Mouse (Mus musculus): ENCODE results near the gene G0s2. TPM values are rescaled to one million over a fixed set of nuclear protein-coding genes. Genes with fewer than 3 reads are reported as not detected.

The G0s2 gene
- polyA plus RNA-seq, 1 experiment from 2014 or later: 111 TPM

DNA sequence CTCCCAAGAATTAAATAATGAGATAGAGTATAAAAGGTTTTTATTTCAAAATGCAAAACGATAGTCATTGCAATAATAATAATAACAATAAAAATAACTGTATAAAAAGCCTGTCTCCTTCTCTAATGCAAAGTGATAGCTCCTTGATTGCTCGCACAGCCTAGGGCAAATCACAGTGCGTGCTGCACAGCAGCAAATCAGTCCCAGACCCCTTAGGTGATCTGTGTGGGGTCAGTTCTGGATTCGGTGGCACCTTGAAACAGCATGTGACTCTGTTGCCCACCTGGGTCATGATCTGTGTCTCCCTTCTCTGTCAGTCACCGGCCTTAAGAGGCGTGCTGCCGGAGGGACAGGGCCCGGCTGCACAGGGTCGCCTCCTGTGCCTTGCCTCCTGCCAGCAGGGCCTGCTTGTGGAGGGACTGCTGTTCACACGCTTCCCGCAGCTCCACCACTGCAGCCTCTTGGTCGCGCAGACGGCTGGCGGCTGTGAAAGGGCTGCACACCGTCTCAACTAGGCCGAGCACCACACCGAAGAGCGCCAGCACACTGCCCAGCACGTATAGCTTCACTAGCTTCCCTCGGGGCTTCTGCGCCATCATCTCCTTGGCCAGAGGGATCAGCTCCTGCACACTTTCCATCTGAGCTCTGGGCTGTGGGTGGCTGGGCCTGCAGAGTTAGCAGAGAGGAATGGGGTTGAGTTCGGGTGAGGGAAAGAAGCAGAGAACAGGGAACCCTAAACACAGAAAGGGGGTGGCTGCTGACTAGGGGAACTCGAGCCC, 691 bp downstream of the G0s2 start:
- 9% methylated on average over 24 of the region's 24 CpGs for WGBS

DNA sequence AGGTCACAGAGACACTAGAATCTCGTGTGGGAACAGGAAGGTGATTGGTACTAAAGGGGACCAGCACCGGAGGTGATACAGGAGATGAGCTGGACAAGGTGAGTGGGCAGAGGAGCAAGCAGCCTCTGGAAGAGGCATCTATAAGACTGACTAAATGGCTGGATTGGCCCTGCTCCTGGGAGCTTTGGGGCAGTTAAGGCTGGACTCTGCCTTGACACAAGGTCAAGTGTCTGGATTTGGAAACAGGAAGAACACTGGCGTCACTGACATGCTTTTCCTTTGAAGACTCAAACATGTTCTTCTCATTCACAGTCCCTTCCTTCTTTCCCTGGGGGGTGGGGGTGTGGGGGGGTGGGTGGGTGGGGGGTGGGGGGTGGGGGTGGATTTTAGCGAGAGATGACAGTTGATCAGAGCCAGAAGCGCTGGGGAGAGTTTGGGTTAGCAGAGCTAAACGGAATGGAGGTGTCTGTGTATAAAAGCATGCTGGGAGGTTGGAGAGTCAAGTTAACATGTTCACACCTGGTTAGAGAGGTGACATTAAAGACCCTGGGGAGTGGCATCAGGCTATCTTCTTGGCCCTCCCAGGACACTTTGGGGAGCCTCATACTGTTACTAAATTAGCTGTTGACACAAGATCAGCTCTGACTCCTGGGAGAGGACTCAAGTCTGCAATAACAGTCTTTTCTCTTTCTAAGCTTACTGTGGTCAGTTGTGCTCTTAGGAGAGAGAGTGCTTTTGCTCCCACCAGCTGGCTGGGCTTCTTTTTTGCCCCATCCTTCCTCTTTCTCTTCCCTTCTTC, 1.9 kb downstream of the G0s2 start:
- Histone ChIP-seq H3K27me3 (ENCODE audit: control insufficient read depth, insufficient read depth, low read length) (no peaks in the 10 kb centered on the region), H3K4me1 (ENCODE audit: control insufficient read depth in 2 of 2, insufficient read depth in 2 of 2, low read length in 2 of 2) (peaks cover 7 to 12% of the 10 kb centered on the region in 2 experiments), H3K4me3 (ENCODE audit: control insufficient read depth in 1 of 2, insufficient read depth in 1 of 2, low read depth in 1 of 2, low read length in 2 of 2) (peak overlapping the region; percentile 15 to 57; a peak in 3 of 4 replicates), H3K4me2 (ENCODE audit: low read length) (peak overlapping the region; percentile 86), H3K27ac (replicated peaks in 1 of 2; ENCODE audit: control insufficient read depth in 1 of 2, insufficient read depth in 1 of 2, low read depth in 2 of 2, low read length in 2 of 2) (peak overlapping the region in 1 of 2 experiments; percentile 99; a peak in 2 of 4 replicates), H3K9ac (ENCODE audit: low read length) (peak overlapping the region; percentile 95), H3K36me3 (ENCODE audit: control insufficient read depth, insufficient read depth, low read length) (no peaks in the 10 kb centered on the region), H3K9me3 (ENCODE audit: control insufficient read depth, low read length) (no peaks in the 10 kb centered on the region)
- ATAC-seq (ENCODE audit: insufficient number of reproducible peaks, insufficient read depth, low FRiP score, low read depth): no peak
- 27% methylated on average over 6 of the region's 6 CpGs for WGBS

More for the DNA sequence above, 691 bp downstream of the G0s2 start:
- Histone ChIP-seq H3K36me3 (ENCODE audit: control insufficient read depth, insufficient read depth, low read length) (no peaks in the 10 kb centered on the region), H3K27me3 (ENCODE audit: control insufficient read depth, insufficient read depth, low read length) (no peaks in the 10 kb centered on the region), H3K9ac (ENCODE audit: low read length) (peak overlapping the region; percentile 95), H3K27ac (replicated peaks in 1 of 2; ENCODE audit: control insufficient read depth in 1 of 2, insufficient read depth in 1 of 2, low read depth in 2 of 2, low read length in 2 of 2) (peak overlapping the region; percentile 89 to 99), H3K4me1 (ENCODE audit: control insufficient read depth in 2 of 2, insufficient read depth in 2 of 2, low read length in 2 of 2) (peaks cover 7 to 12% of the 10 kb centered on the region in 2 experiments), H3K9me3 (ENCODE audit: control insufficient read depth, low read length) (no peaks in the 10 kb centered on the region), H3K4me3 (ENCODE audit: control insufficient read depth in 1 of 2, insufficient read depth in 1 of 2, low read depth in 1 of 2, low read length in 2 of 2) (peak overlapping the region; percentile 57 to 58), H3K4me2 (ENCODE audit: low read length) (peak overlapping the region; percentile 86)
- ATAC-seq (ENCODE audit: insufficient number of reproducible peaks, insufficient read depth, low FRiP score, low read depth): peak; percentile 23

- Histone ChIP-seq H3K27me3 (ENCODE audit: control insufficient read depth, insufficient read depth, low read length) (no peaks in the 10 kb centered on the region), H3K4me1 (ENCODE audit: control insufficient read depth in 2 of 2, insufficient read depth in 2 of 2, low read length in 2 of 2) (peaks cover 10 to 21% of the 10 kb centered on the region in 2 experiments), H3K36me3 (ENCODE audit: control insufficient read depth, insufficient read depth, low read length) (no peaks in the 10 kb centered on the region), H3K4me2 (ENCODE audit: low read length) (no peak overlapping the region), H3K9ac (ENCODE audit: low read length) (no peak overlapping the region), H3K4me3 (ENCODE audit: control insufficient read depth in 1 of 2, insufficient read depth in 1 of 2, low read depth in 1 of 2, low read length in 2 of 2) (no peak overlapping the region), H3K27ac (replicated peaks in 1 of 2; ENCODE audit: control insufficient read depth in 1 of 2, insufficient read depth in 1 of 2, low read depth in 2 of 2, low read length in 2 of 2) (no peak overlapping the region), H3K9me3 (ENCODE audit: control insufficient read depth, low read length) (no peaks in the 10 kb centered on the region)
- no peak for ATAC-seq (ENCODE audit: insufficient number of reproducible peaks, insufficient read depth, low FRiP score, low read depth)
Measured at GRCm38 (mm10) chr1:193265734-193266133, 7.3 kb downstream of the G0s2 start.

GRCm38 (mm10) chr1:193263955-193264598, 8.9 kb downstream of the G0s2 start, which contains the start of gene Hsd11b1:
Gene Hsd11b1, minus strand, starts transcription at chr1:193264075.
- Histone ChIP-seq H3K36me3 (ENCODE audit: control insufficient read depth, insufficient read depth, low read length) (no peaks in the 10 kb centered on the region), H3K9me3 (ENCODE audit: control insufficient read depth, low read length) (no peaks in the 10 kb centered on the region), H3K4me2 (ENCODE audit: low read length) (no peak within 1 kb of the TSS), H3K4me1 (ENCODE audit: control insufficient read depth in 2 of 2, insufficient read depth in 2 of 2, low read length in 2 of 2) (peaks cover 10 to 21% of the 10 kb centered on the region in 2 experiments), H3K9ac (ENCODE audit: low read length) (no peak within 1 kb of the TSS), H3K4me3 (ENCODE audit: control insufficient read depth in 1 of 2, insufficient read depth in 1 of 2, low read depth in 1 of 2, low read length in 2 of 2) (no peak within 1 kb of the TSS), H3K27ac (replicated peaks in 1 of 2; ENCODE audit: control insufficient read depth in 1 of 2, insufficient read depth in 1 of 2, low read depth in 2 of 2, low read length in 2 of 2) (0 out of 4 replicates have a peak within 1 kb of the TSS, but pooled peaks of 1 of the 2 experiments have one; percentile 28), H3K27me3 (ENCODE audit: control insufficient read depth, insufficient read depth, low read length) (no peaks in the 10 kb centered on the region)
- no peak for ATAC-seq (ENCODE audit: insufficient number of reproducible peaks, insufficient read depth, low FRiP score, low read depth)
- WGBS: 58% methylated on average over 5 of the region's 5 CpGs

DNA sequence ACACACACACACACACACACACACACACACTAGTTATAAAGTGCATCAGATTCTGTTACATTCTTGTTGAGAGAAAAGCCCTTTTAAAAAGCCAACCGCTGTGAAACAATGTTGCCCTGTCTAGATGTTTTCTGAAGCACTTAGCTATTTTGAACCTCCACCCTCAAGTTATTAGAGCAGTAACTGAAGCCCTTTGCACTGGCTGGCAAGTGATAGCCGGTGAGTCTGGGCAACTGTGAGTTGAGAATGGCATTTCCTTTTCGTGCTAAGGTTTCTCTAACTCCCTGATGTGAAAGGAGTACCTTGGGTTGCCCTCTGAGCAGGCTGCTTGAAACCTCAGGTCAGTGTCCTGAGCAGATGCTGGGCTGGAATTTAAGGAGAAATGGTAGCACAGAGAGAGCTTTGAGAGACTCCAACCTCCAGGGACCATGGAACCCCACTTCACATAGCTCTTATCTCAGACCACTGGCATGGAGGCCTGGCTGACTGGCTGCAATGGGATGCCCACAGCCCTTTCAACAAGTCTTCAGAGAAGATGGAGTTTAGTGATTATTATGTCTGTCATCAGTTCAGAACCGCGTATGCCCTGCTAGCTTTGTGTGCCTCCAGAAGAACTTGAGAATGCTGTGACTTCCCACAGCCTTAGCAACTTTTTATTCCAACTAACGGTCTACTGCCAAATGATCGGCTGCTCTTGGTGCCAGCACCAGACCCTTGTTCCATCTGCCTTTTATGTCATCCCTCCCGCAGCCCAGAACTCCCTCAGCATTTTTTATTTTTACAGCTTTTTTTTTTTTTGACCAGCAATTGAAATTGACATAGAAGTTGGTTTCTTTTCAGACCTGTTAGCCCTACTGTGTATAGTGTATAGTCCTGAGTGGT, 9.8 kb downstream of the G0s2 start:
- no peaks in the 10 kb centered on the region for H3K27me3 ChIP-seq (ENCODE audit: control insufficient read depth, insufficient read depth, low read length)
- H3K4me2 ChIP-seq (ENCODE audit: low read length): no peak overlapping the region
- peaks cover 10 to 21% of the 10 kb centered on the region in 2 experiments for H3K4me1 ChIP-seq (ENCODE audit: control insufficient read depth in 2 of 2, insufficient read depth in 2 of 2, low read length in 2 of 2)
- WGBS: 62% methylated on average over 8 of the region's 8 CpGs
- H3K27ac ChIP-seq (replicated peaks in 1 of 2; ENCODE audit: control insufficient read depth in 1 of 2, insufficient read depth in 1 of 2, low read depth in 2 of 2, low read length in 2 of 2): 0 out of 4 replicates have a peak overlapping the region, but pooled peaks of 1 of the 2 experiments have one; percentile 28
- no peak overlapping the region for H3K9ac ChIP-seq (ENCODE audit: low read length)
- H3K4me3 ChIP-seq (ENCODE audit: control insufficient read depth in 1 of 2, insufficient read depth in 1 of 2, low read depth in 1 of 2, low read length in 2 of 2): no peak overlapping the region
- no peaks in the 10 kb centered on the region for H3K9me3 ChIP-seq (ENCODE audit: control insufficient read depth, low read length)
- no peak for ATAC-seq (ENCODE audit: insufficient number of reproducible peaks, insufficient read depth, low FRiP score, low read depth)
- H3K36me3 ChIP-seq (ENCODE audit: control insufficient read depth, insufficient read depth, low read length): no peaks in the 10 kb centered on the region

DNA sequence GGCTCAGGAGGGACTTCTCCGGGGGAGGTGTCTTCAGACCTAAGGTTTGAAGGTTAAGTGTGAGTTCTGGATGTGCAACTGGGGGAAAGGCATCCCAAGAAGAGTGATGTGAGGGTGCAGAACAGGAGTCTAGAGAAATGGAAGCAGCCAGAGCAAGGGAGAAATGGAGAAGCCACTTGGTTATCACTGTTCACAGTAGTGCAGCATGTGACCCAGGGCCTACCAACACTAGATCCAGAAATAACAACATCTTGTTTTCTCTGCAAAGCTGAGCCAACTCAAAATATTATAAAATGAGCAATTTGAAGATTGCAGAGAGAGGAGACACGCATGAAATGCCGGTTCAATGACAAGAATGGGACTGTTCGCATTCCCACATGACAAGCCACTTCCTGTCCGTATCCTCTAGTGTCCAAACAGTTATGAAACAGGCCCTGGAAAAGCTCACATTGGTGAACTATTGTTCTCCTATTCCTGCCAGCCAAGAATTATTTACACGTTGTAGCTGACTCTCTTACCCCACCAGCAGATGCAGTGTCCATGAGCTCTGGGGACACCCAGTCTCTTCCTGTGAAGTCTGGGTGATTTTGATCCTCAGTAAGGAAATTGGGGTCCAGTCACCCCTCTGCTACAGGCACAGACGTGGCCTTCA, 11.0 kb downstream of the G0s2 start:
- Histone ChIP-seq H3K27me3 (ENCODE audit: control insufficient read depth, insufficient read depth, low read length) (no peaks in the 10 kb centered on the region), H3K9ac (ENCODE audit: low read length) (no peak overlapping the region), H3K4me3 (ENCODE audit: control insufficient read depth in 1 of 2, insufficient read depth in 1 of 2, low read depth in 1 of 2, low read length in 2 of 2) (no peak overlapping the region), H3K9me3 (ENCODE audit: control insufficient read depth, low read length) (no peaks in the 10 kb centered on the region), H3K4me2 (ENCODE audit: low read length) (no peak overlapping the region), H3K36me3 (ENCODE audit: control insufficient read depth, insufficient read depth, low read length) (no peaks in the 10 kb centered on the region), H3K27ac (replicated peaks in 1 of 2; ENCODE audit: control insufficient read depth in 1 of 2, insufficient read depth in 1 of 2, low read depth in 2 of 2, low read length in 2 of 2) (peak overlapping the region; percentile 3 to 57; a peak in 3 of 4 replicates), H3K4me1 (ENCODE audit: control insufficient read depth in 2 of 2, insufficient read depth in 2 of 2, low read length in 2 of 2) (peaks cover 10 to 21% of the 10 kb centered on the region in 2 experiments)
- WGBS: 61% methylated on average over 7 of the region's 7 CpGs
- no peak for ATAC-seq (ENCODE audit: insufficient number of reproducible peaks, insufficient read depth, low FRiP score, low read depth)
